Mouse (Mus musculus) liver, embryonic 16.5 days (tissue): Measurements from ENCODE around the gene Gm11444. TPM values are rescaled to one million over a fixed set of nuclear protein-coding genes. Genes with fewer than 3 reads are reported as not detected.

ENCODE experiments used
- ATAC-seq: fragments of 200-750 bp; cut with Nextera tagmentation; 2 replicates; pipeline ENCODE4 v1.8.0; 2017; ENCODE audit warnings: low read depth, mild to moderate bottlenecking, moderate number of reproducible peaks, moderate library complexity
- H3K27ac ChIP-seq: fragments of 300-500 bp; sonication (generic); 2 replicates; pipeline ENCODE4 v1.5.1; 2014; ENCODE audit warnings: mild to moderate bottlenecking, low read length
- H3K27me3 ChIP-seq: fragments of 300-500 bp; sonication (generic); 2 replicates; pipeline ENCODE4 v1.6.1; 2014; ENCODE audit warnings: low read depth, low read length, mixed read lengths; ENCODE audit not compliant: control insufficient read depth, insufficient read depth
- H3K36me3 ChIP-seq: fragments of 300-500 bp; sonication (generic); 2 replicates; pipeline ENCODE4 v1.6.1; 2014; ENCODE audit warnings: mild to moderate bottlenecking; ENCODE audit not compliant: control insufficient read depth, insufficient read depth
- H3K4me1 ChIP-seq: fragments of 300-500 bp; sonication (generic); 2 replicates; pipeline ENCODE4 v1.6.1; 2014; ENCODE audit warnings: low read depth, low read length, mixed read lengths; ENCODE audit not compliant: control insufficient read depth
- H3K4me2 ChIP-seq: fragments of 300-500 bp; sonication (generic); 2 replicates; pipeline ENCODE4 v1.6.1; 2014; ENCODE audit warnings: low read depth, low read length, mixed read lengths
- H3K4me3 ChIP-seq: fragments of 300-500 bp; sonication (generic); 2 replicates; pipeline ENCODE4 v1.5.1; 2014; ENCODE audit warnings: low read depth, mild to moderate bottlenecking, low read length
- H3K9ac ChIP-seq: fragments of 300-500 bp; sonication (generic); 2 replicates; pipeline ENCODE4 v1.6.1; 2014; ENCODE audit warnings: low read depth, low read length
- H3K9me3 ChIP-seq: fragments of 300-500 bp; sonication (generic); replicated peaks from 2 replicates; pipeline ENCODE4 v1.6.1; 2016; ENCODE audit warnings: low read length; ENCODE audit not compliant: control insufficient read depth
- WGBS: fragments of 180-500 bp; shearing (Covaris S2); extraction: QIAGEN DNeasy Blood & Tissue Kit; methylation state at CpG from one replicate; pipeline ENCODE4 v1.1.7; 2014; ENCODE audit not compliant: insufficient replicate concordance; 5-methylcytosine and 5-hydroxymethylcytosine counted together
- polyA plus RNA-seq: library from polyadenylated mRNA; unstranded; fragments of >200 nt; fragmentation: Nextera tagmentation; extraction: Ambion mirVana; gene quantifications from 2 replicates; pipeline ENCODE4 v1.2.1, GENCODE M21; 2015

The Gm11444 gene
- polyA plus RNA-seq, result not detected in 2 replicates

DNA sequence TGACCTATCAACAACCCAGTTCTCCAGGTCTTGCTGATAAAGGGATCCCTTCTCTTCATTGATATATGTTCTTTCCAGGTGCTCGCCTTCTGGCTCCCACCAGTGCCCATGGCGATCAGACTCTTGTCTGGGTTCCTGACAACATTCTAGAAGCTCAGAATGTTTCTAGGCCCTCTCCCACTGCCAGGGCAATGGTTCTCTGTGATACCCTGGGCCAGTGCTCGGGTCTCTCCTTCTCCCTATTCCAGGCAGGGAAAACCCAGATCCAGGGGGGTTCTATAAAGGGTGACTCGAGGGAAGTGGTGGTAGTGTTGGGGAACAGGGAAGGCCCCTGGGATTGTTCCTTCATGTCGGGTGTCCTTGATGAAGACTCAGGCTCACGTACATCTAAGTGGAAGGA lies at the start of gene Gm11444:
Gene Gm11444 (minus strand): TSS at position 101 of the 400 bp plus-strand sequence.
- no peak for ATAC-seq
- Histone ChIP-seq H3K36me3 (no peaks in the 10 kb centered on the region), H3K27me3 (peaks cover 36% of the 10 kb centered on the region), H3K9ac (no peak within 1 kb of the TSS), H3K4me3 (no peak within 1 kb of the TSS), H3K4me1 (no peaks in the 10 kb centered on the region; the same call in 1 of the 2 replicates), H3K27ac (no peak within 1 kb of the TSS), H3K4me2 (no peak within 1 kb of the TSS), H3K9me3 (no peaks in the 10 kb centered on the region)
- WGBS, result 63% methylated on average over 6 of the region's 6 CpGs

- Histone ChIP-seq H3K36me3 (no peaks in the 10 kb centered on the region), H3K4me2 (no peak overlapping the region), H3K9ac (no peak overlapping the region), H3K27me3 (peaks cover 82% of the 10 kb centered on the region), H3K4me3 (no peak overlapping the region), H3K9me3 (no peaks in the 10 kb centered on the region), H3K27ac (no peak overlapping the region), H3K4me1 (no peaks in the 10 kb centered on the region; the same call in 1 of the 2 replicates)
- ATAC-seq, result no peak
- 36% methylated on average over 9 of the region's 13 CpGs for WGBS
Measured at GRCm38 (mm10) chr11:85896335-85896985, 46.3 kb upstream of the Gm11444 start.

- no peak for ATAC-seq
- Histone ChIP-seq H3K27ac (no peak overlapping the region), H3K4me3 (peak overlapping the region; percentile 3; the same call in 1 of the 2 replicates)
Measured at GRCm38 (mm10) chr11:85894731-85895545, 44.8 kb upstream of the Gm11444 start.

GRCm38 (mm10) chr11:85894136-85894530 lies 44.0 kb upstream of the Gm11444 start:
- Histone ChIP-seq H3K9ac (no peak overlapping the region), H3K27ac (no peak overlapping the region), H3K4me1 (no peaks in the 10 kb centered on the region; the same call in 1 of the 2 replicates), H3K9me3 (no peaks in the 10 kb centered on the region), H3K36me3 (no peaks in the 10 kb centered on the region), H3K27me3 (peaks cover 93% of the 10 kb centered on the region), H3K4me3 (no peak overlapping the region), H3K4me2 (no peak overlapping the region)
- 3% methylated on average over 3 of the region's 3 CpGs for WGBS
- ATAC-seq, result no peak

More at GRCm38 (mm10) chr11:85894731-85895545, 44.8 kb upstream of the Gm11444 start:
- H3K4me2 ChIP-seq, result peak overlapping the region; percentile 24; the same call in 1 of the 2 replicates
- no peaks in the 10 kb centered on the region for H3K36me3 ChIP-seq
- peaks cover 90% of the 10 kb centered on the region for H3K27me3 ChIP-seq
- 3% methylated on average over 43 of the region's 43 CpGs for WGBS
- no peaks in the 10 kb centered on the region; the same call in 1 of the 2 replicates for H3K4me1 ChIP-seq
- H3K9me3 ChIP-seq, result no peaks in the 10 kb centered on the region
- H3K9ac ChIP-seq, result no peak overlapping the region

DNA sequence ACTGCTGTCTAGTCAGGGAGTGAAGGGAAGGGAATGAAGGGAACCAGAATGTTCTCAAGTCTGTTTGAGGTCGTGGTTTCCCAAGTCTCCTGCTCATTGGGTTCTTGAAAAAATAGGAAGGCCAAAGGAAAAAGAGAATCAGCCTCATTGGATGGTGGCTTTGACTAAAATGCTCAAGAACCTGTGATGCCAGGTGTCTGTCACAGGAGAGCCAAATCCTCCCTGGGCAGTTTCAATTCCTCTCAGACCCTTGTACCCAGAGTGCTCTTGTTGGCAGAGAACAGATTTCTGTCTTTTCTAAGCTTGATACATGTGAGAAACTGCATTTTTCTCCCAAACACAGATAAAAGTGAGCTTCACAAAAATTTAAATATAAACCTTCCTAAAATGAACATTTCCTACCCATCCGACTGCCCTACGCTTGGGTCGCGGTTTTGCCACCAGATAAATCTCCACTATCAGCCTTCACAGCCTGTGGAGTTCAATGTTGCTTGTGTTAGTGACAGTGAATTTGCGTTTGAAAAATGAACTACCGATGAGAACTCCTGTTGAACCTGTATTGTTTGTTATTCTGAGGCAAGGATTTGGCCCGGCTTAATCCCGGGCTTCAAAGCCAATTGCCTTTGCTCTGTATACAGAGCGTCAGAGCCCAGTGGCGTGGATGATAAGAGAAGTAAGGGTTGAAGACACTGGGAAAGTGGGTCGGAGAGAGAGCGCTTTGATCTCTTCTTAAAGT lies 43.4 kb upstream of the Gm11444 start:
- Histone ChIP-seq H3K9me3 (no peaks in the 10 kb centered on the region), H3K9ac (no peak overlapping the region), H3K4me1 (no peaks in the 10 kb centered on the region; the same call in 1 of the 2 replicates), H3K36me3 (no peaks in the 10 kb centered on the region), H3K27me3 (peaks cover 98% of the 10 kb centered on the region), H3K4me2 (no peak overlapping the region), H3K27ac (no peak overlapping the region), H3K4me3 (no peak overlapping the region)
- ATAC-seq, result no peak
- WGBS, result 2% methylated on average over 13 of the region's 13 CpGs

- Histone ChIP-seq H3K27me3 (peaks cover 99% of the 10 kb centered on the region), H3K27ac (no peak overlapping the region), H3K4me1 (no peaks in the 10 kb centered on the region; the same call in 1 of the 2 replicates), H3K4me3 (no peak overlapping the region), H3K36me3 (no peaks in the 10 kb centered on the region), H3K9me3 (no peaks in the 10 kb centered on the region), H3K4me2 (no peak overlapping the region), H3K9ac (no peak overlapping the region)
- no peak for ATAC-seq
- WGBS, result 5% methylated on average over 6 of the region's 6 CpGs
Measured at GRCm38 (mm10) chr11:85892771-85893170, 42.6 kb upstream of the Gm11444 start.

- Histone ChIP-seq H3K27me3 (peaks cover 97% of the 10 kb centered on the region), H3K4me1 (no peaks in the 10 kb centered on the region; the same call in 1 of the 2 replicates), H3K4me3 (no peak overlapping the region), H3K36me3 (no peaks in the 10 kb centered on the region), H3K9ac (no peak overlapping the region), H3K4me2 (no peak overlapping the region), H3K9me3 (no peaks in the 10 kb centered on the region), H3K27ac (no peak overlapping the region)
- WGBS, result 4% methylated on average over 2 of the region's 2 CpGs
- no peak for ATAC-seq
Measured at GRCm38 (mm10) chr11:85891692-85892040, 41.5 kb upstream of the Gm11444 start.

DNA sequence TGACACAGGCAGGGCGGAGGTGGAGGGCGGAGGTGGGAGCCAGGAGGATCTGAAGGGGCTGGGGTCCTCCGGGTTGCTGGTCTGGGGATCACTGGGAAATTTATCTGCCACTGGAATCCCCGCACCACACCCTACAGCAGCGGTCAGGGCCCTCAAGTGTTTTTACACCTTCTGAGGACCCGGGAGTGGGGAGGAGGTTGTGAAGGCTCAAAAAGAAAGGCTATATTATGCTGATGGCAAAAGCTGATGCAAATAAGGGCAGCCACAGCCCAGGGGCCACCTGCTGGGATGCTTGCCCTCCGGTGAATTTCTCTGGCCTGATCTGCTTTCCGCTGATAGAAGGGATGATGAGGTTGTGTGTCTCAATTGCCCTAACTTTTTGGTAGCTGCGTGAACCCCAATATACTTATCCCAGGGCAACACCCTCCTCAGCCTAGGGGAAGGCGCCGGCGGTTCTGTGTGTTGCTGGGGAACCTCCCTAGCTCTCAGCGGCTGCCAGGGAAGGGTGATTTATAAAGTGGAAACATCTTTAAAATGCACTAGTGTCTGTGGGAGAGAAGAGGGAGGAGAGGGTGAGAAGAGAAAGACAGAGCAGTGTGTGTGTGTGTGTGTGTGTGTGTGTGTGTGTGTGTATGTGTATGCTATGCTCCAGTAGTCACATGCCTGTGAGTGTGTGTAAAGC lies 41.0 kb upstream of the Gm11444 start:
- ATAC-seq, result no peak
- Histone ChIP-seq H3K4me1 (no peaks in the 10 kb centered on the region; the same call in 1 of the 2 replicates), H3K4me3 (no peak overlapping the region), H3K9ac (no peak overlapping the region), H3K27me3 (peaks cover 97% of the 10 kb centered on the region), H3K36me3 (no peaks in the 10 kb centered on the region), H3K9me3 (no peaks in the 10 kb centered on the region), H3K27ac (no peak overlapping the region), H3K4me2 (no peak overlapping the region)
- WGBS, result 6% methylated on average over 12 of the region's 13 CpGs
